Mouse (Mus musculus) thymus, adult 2 months (tissue): ENCODE results near the gene Lmbrd1.

Experiments used
- CTCF ChIP-seq: fragments of 200-500 bp; IDR thresholded peaks from 2 replicates; pipeline ENCODE4 v1.5.1; 2012; ENCODE audit warnings: mild to moderate bottlenecking, control low read depth, low read length, moderate library complexity, borderline replicate concordance; ENCODE audit not compliant: control insufficient read depth, poor library complexity, insufficient read depth; ENCODE audit errors: extremely low read depth
- POLR2A ChIP-seq: fragments of 200-500 bp; IDR thresholded peaks from 2 replicates; pipeline ENCODE4 v1.6.1; 2012; ENCODE audit warnings: mild to moderate bottlenecking, low read length, control low read depth, moderate library complexity; ENCODE audit not compliant: control insufficient read depth, poor library complexity, insufficient read depth; ENCODE audit errors: extremely low read depth

- TF ChIP-seq POLR2A (no peak), CTCF (no peak)
These were observed 3.5 kb downstream of the Lmbrd1 start for GRCm38 (mm10) chr1:24681946-24682345.
